Mouse (Mus musculus) urinary bladder, adult 2 months (tissue): ENCODE data around the gene Sgpl1. TPM values are rescaled to one million over a fixed set of nuclear protein-coding genes. Genes with fewer than 3 reads are reported as not detected.

Experiments
- DNase-seq: peaks from one replicate; pipeline ENCODE4 v3.0.0; 2022; ENCODE audit warnings: low spot score
- polyA plus RNA-seq: library from polyadenylated mRNA; depleted of rRNA; stranded (reverse); fragments of >200 nt; gene quantifications from 2 replicates; pipeline ENCODE4 v1.2.3, GENCODE M21; 2012; rRNA removed

Sgpl1 gene
- 197 and 200 TPM in 2 replicates for polyA plus RNA-seq

DNA sequence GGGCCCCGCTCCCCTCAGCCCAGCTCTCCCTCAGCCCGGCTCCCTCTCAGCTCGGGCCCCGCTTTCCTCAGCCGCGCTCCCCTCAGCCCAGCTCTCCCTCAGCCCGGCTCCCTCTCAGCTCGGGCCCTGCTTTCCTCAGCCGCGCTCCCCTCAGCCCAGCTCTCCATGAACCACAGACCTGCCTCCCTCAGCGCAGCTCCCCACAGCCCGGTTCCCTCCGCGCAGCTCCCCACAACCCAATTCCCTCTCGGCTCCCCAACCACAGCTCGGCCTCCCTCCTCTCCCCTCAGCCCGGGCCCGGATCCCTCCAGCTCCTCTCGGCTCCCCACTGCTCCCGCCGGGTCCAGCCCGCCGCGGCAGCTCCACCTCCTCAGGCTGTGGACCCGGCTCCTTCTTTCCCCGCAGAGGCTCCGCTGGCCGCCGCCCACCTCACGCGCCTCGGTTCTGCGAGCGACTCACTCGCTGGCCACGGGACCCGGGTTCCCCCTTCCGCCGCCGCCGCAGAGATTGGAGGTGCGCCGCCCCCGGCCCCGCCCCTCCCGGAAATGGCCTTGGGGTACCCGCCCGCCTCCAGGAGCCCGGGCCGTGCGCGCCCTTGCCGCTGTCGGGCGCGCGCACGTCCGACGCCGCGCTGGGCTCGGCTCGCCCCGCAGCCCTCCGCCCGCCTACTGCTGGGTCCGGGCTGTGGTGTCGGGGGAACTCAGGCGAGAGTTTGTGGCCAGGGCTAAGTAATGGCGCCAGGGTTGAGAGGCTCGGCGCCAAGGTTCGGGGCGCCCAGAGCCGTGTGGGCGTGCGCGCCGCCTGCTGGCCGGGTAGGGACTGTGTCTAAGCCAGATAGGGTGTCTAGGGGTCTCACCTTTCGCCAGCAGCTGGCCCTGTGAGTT lies at the start of gene Sgpl1:
Gene Sgpl1, minus strand, starts transcription at position 547 of the 884 bp plus-strand sequence.
- DNase-seq = peak; percentile 93

GRCm38 (mm10) chr10:61195718-61196291 lies 48.3 kb upstream of the Sgpl1 start:
- no peak for DNase-seq

DNA sequence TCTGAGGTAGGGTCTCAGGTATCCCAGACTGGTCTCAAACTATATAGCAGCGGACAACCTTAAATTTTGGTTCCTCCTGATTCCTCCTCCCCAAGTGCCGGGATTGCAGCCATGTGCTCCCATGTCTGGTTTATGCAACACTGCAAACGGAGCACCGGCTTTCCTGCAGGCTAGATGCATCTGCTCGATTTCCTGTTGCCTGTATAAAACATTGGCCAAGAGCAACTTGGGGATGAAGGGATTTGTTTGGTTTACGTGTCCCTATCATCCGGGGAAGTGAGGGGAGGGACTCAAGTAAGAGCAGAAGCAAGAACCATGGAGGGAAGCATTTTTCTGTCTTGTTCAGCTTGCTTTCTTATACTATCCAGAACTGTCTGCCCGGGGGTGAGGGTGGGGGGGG lies 47.7 kb upstream of the Sgpl1 start:
- no peak for DNase-seq

DNA sequence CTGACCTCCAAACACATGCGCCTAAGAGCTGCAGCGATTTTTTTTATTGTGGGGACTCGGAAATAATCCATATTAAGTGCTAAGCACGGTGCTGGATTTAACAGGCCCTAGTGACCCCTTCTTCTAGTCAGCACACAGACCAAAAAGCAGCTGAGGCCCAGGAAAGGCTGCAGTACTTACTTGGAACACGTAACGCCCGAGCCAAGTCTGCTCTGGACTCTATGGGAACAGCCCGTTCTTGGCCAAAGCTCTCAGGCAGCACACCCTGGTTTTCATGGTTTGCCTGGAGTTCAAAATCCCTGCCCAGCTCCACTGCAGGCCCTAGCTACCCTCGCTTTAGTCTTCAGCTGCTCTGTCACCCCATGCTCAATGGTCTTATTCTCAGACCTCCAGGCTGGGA lies 47.1 kb upstream of the Sgpl1 start:
- no peak for DNase-seq

GRCm38 (mm10) chr10:61188010-61188409 lies 40.5 kb upstream of the Sgpl1 start:
- no peak for DNase-seq

GRCm38 (mm10) chr10:61187001-61187400 lies 39.5 kb upstream of the Sgpl1 start:
- DNase-seq = no peak

DNA sequence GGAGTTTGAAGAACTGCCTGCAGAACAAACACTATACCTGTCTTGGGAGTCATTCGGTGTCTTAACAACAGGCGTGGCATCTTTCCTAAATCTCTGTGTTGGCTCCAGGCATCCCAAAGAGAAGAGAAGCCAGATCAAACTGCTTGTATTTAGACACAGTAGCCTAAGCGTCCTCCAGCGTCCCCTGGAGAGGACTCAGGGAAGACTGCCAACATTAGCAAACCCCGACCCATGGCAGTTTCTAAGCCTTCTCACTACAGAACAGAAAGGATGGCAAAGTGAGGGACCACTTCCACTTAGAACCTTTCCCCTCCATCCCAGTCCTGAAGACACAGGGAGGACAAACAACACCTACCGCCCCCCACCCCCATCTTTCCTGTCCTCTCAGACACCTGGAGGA lies 32.4 kb upstream of the Sgpl1 start:
- DNase-seq = no peak

GRCm38 (mm10) chr10:61178687-61179086 lies 31.2 kb upstream of the Sgpl1 start:
- no peak for DNase-seq

- no peak for DNase-seq
These were observed 30.2 kb upstream of the Sgpl1 start for GRCm38 (mm10) chr10:61177751-61178150.

DNA sequence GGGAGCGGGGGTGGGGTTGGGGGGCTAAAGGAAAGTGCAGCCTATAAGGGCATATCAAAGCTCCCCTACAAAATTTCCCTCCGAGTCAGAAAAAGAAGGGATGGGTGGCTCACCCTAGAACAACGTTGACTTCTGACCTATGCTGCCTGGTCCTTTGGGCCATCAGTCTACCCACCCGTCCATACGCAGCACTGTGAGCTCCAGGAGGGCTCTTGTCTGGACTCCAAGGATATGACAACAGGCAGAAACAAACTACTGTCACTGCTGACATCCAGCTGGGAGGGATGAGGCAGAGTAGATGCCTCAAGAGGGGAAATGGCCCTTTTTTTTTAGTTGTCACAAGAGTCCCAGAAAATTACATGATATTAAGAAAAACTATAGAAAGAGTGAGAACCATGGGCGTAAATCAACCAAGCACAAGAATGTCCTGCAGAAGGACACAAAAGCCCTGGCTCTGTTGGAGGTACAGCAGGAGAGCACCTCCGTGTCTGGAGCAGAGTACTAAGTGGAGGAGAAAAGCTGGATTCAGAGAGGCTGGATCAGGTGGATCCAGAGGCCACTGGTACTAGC lies 28.8 kb upstream of the Sgpl1 start:
- no peak for DNase-seq

- DNase-seq = no peak
These were observed 28.1 kb upstream of the Sgpl1 start for GRCm38 (mm10) chr10:61175442-61176204.

- no peak for DNase-seq
These were observed 27.4 kb upstream of the Sgpl1 start for GRCm38 (mm10) chr10:61174711-61175441.

GRCm38 (mm10) chr10:61172496-61172895 lies 25.0 kb upstream of the Sgpl1 start:
- DNase-seq = no peak

- DNase-seq = no peak
These were observed 24.2 kb upstream of the Sgpl1 start, which contains the start of gene Tbata for GRCm38 (mm10) chr10:61171654-61172053. Gene Tbata (plus strand): TSS chr10:61171954.

DNA sequence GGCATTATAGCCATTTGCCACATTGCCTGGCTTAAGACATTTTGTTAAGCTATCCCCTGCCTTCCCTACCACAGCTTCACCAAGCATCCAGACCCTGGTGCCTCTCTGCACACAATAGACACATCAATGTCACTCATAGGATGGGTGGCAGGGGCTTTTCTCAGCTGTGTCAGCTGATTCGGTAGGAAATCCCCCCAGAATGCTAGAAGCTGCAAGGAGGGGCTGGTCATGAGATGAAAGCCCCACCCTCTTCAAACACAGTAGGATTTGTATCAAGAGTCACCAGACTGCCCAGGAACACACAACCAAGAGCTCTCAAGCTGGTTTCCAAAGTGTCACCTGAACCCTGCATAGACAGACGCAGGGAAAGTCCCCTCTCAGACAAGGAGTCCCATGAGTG lies 20.9 kb upstream of the Sgpl1 start:
- no peak for DNase-seq

- DNase-seq = no peak
These were observed 20.0 kb upstream of the Sgpl1 start for GRCm38 (mm10) chr10:61167333-61168096.

DNA sequence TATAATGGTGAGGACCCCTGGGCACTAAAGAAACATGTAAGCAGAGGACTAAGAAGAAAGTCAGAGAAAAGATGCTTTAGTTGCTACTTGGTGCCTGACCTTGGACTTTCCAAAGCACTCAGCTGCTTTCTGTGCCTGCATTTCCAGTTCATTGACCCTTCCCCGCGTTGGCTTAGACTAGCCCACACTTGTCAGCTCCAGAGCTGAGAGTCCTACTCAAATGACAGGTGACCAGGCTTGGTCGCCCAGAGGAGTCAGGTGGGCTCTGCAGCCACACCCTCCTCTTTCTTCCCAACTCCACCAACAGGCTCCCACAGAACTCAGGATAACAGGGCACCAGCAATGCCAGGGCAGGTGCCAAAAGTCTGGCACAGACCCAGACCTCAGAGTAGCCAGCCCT lies 14.9 kb upstream of the Sgpl1 start:
- no peak for DNase-seq

- DNase-seq = no peak
These were observed 13.2 kb upstream of the Sgpl1 start for GRCm38 (mm10) chr10:61160671-61161070.

- DNase-seq = no peak
These were observed 12.6 kb upstream of the Sgpl1 start for GRCm38 (mm10) chr10:61160089-61160488.

DNA sequence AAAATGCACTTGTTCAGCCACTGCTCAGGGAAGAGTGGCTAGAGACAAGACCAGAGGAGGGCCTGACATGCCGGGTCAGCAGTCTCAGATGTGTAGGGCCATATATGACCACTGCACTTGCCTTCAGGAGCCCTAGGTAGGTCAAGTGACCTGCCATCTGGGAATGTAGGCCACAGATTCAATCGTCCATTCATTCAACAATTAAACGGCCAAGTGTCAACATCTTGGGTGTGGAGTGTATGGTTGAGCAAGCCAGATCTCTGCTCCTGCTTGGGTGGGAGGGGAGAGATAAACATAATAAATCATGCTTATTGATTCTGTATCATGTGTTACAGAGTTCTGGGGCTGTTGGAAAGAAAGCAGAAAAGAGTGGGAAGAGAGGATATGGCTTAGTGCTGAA lies 11.1 kb upstream of the Sgpl1 start:
- DNase-seq = no peak

DNA sequence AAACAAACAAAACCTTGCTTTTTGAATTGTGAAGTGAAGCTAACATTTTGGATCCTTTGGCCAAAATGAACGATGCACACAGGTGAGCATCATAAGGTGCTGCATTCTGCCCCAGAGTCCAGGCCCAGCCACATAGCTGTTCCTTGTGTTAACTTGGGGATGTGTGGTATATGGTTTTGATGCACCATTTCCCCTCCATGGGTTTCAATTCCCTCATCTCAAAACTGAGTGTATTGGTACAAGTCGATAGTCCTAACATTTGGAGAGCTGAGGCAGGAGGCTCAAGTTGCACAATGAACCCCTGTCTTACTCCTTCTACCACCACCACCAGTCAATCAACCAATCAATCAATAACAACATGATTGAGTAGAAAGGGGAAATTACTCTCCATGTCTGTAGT lies 8.9 kb upstream of the Sgpl1 start:
- no peak for DNase-seq
